Mouse (Mus musculus) skeletal muscle tissue, adult 2 months (tissue): Measurements from ENCODE around the gene Ppp1r16b.
A peak's percentile ranks its signal among the peaks of the same experiment; 100 is the strongest.
"Not testable (repeated sequence)": the region's sequence is repeated elsewhere in the genome, so short reads cannot be mapped to it uniquely, and the experiment has no call there.

Source experiments
- DNase-seq: peaks from one replicate; pipeline ENCODE4 v3.0.0-alpha.2; 2012; ENCODE audit warnings: low read depth, low spot score

The Ppp1r16b gene

GRCm38 (mm10) chr2:158721481-158721880, 56.3 kb downstream of the Ppp1r16b start:
- no peak for DNase-seq

GRCm38 (mm10) chr2:158722135-158722534, 56.9 kb downstream of the Ppp1r16b start:
- no peak for DNase-seq

- no peak for DNase-seq
These were observed 57.9 kb downstream of the Ppp1r16b start for GRCm38 (mm10) chr2:158722991-158723551.

- no peak for DNase-seq
These were observed 58.6 kb downstream of the Ppp1r16b start for GRCm38 (mm10) chr2:158723806-158724205.

- DNase-seq, result no peak
These were observed 61.1 kb downstream of the Ppp1r16b start for GRCm38 (mm10) chr2:158726252-158726651.

GRCm38 (mm10) chr2:158728061-158728815, 63.0 kb downstream of the Ppp1r16b start:
- DNase-seq, result no peak

GRCm38 (mm10) chr2:158730896-158731295, 65.7 kb downstream of the Ppp1r16b start:
- DNase-seq, result no peak

- no peak for DNase-seq
These were observed 67.3 kb downstream of the Ppp1r16b start for GRCm38 (mm10) chr2:158732521-158732920.

- no peak for DNase-seq
These were observed 67.9 kb downstream of the Ppp1r16b start for GRCm38 (mm10) chr2:158733136-158733535.

- no peak for DNase-seq
These were observed 68.7 kb downstream of the Ppp1r16b start for GRCm38 (mm10) chr2:158733914-158734313.

GRCm38 (mm10) chr2:158734500-158735152, 69.4 kb downstream of the Ppp1r16b start:
- DNase-seq, result peak; percentile 20

GRCm38 (mm10) chr2:158735340-158735739, 70.1 kb downstream of the Ppp1r16b start:
- peak; percentile 13 for DNase-seq

- not testable (repeated sequence) for DNase-seq
These were observed 71.0 kb downstream of the Ppp1r16b start for GRCm38 (mm10) chr2:158736247-158736646.

- no peak for DNase-seq
These were observed 73.4 kb downstream of the Ppp1r16b start for GRCm38 (mm10) chr2:158738591-158738990.

GRCm38 (mm10) chr2:158739113-158739512, 73.9 kb downstream of the Ppp1r16b start:
- no peak for DNase-seq

- DNase-seq, result no peak
These were observed 75.9 kb downstream of the Ppp1r16b start for GRCm38 (mm10) chr2:158741011-158741501.

GRCm38 (mm10) chr2:158742431-158742830, 77.2 kb downstream of the Ppp1r16b start:
- no peak for DNase-seq

GRCm38 (mm10) chr2:158743518-158744141, 78.4 kb downstream of the Ppp1r16b start:
- DNase-seq, result no peak

GRCm38 (mm10) chr2:158745049-158745482, 79.9 kb downstream of the Ppp1r16b start:
- no peak for DNase-seq

GRCm38 (mm10) chr2:158746164-158746563, 81.0 kb downstream of the Ppp1r16b start:
- no peak for DNase-seq

- DNase-seq, result no peak
These were observed 84.2 kb downstream of the Ppp1r16b start for GRCm38 (mm10) chr2:158749366-158749765.

GRCm38 (mm10) chr2:158760231-158760630, 95.0 kb downstream of the Ppp1r16b start:
- DNase-seq, result no peak
